Mouse (Mus musculus): Measurements from ENCODE around the gene Rin2.

DNA sequence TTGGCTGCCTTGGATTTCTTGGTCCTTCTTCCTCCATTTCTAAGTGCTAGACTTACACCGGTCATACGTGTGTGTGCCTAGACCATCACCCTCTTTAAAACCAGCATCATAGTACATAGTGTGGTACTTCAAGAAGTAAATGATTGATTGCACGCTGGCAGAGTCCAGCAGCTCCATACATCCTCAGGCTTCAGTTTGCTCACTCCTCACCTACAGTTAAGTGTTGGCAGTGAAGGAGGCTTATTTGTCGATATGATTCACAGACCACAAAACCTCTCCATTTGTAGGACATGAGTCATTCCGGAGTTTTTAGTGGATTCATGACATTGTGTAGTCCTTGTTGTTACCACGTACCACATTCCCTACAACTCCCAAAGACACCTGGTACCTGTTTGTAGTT is 168.3 kb downstream of the Rin2 start:
- no peak for TF ChIP-seq GATA1 (IDR thresholded peaks at IDR 0.05; ENCODE audit: low read length)
- no peak for TF ChIP-seq TAL1 (IDR thresholded peaks at IDR 0.05; ENCODE audit: low read length)
